Mouse (Mus musculus) fibroblast of lung, adult 2 months (primary cell): ENCODE measurements at regions not wholly inside any gene's neighbourhood (a gene's known extent, or its start where the extent isn't known, plus 50 kb on each side); places are given as distances from the start of the nearest gene placed in this dataset.

ENCODE experiments used
- DNase-seq: peaks from one replicate; pipeline ENCODE4 v3.0.0-alpha.2; 2011; ENCODE audit warnings: low read depth

DNA sequence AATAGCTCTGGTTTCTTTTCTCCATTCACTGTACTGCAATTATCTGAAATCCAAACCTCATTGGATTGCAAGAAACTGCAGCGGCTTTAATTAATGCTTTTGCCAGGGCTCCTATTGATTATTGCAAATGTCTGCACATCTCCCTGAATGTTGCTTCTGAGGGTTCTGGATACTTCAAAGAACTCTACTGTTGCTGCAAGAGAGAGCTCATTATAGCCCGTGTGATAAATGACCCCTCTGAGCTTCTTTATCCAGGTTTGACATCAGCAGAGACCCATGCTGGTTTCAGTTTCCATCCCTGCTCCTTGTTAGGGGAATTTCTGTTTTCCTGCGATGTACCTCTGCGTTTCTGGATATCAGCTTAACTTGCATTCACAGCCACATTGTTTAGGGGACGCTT, 78.4 kb upstream of the Nav3 start:
- no peak for DNase-seq

DNA sequence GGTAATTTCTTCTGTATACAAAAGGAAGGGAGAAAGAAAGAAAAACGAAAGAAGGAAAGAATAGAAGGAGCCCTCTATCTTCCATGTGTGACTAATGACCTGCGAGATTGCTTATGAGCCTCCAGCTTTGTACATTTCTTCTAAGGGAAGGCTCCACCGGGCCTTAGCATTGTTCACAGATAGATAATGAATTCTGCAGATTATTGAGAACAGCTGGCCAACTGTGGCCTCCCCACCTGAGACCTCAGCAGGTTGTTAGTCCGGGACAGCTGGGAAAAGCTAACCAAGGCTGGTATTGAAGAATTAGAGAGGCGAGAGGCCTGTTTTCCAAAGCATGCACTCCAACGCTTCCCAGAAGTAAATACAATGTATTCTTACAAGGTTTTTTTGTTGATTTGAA, 86.7 kb upstream of the Nav3 start:
- DNase-seq = no peak

DNA sequence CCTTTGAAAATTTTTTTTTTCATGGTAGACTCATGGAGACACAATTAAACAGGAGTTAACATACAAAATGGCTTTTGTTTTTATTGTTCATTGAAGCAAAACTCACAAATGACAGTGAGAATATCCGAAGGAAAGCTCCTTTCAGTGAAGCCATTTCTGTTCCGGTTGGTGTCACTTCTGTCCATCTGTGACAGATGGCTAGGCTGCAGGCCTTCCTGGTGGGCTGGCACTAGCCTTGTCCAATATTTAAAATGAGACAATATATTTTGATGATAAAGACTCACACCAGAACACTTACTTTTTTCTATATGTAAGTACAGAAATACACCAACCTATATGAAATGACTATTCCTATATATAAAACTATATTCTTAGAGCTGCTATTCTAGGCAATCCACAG, 92.4 kb upstream of the Nav3 start:
- no peak for DNase-seq

DNA sequence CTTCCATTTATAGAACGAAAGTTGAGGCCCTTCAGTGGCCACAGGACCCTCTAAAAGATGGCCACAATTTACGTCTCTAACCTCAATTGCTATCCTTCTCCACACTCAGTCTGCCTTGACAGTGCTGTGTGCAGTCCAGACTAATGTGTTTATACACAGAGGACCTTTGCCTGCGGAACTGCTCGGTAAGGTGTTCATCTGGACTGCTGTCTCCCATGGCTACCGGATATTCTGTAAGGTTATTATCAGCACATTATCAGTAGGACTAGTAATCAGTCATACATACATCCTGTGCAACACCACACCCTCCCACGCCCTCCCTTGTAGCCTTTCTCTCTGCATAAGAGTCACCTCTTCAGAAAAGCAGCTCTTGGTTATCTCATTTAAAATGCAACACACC, 98.0 kb upstream of the Nav3 start:
- DNase-seq = no peak

DNA sequence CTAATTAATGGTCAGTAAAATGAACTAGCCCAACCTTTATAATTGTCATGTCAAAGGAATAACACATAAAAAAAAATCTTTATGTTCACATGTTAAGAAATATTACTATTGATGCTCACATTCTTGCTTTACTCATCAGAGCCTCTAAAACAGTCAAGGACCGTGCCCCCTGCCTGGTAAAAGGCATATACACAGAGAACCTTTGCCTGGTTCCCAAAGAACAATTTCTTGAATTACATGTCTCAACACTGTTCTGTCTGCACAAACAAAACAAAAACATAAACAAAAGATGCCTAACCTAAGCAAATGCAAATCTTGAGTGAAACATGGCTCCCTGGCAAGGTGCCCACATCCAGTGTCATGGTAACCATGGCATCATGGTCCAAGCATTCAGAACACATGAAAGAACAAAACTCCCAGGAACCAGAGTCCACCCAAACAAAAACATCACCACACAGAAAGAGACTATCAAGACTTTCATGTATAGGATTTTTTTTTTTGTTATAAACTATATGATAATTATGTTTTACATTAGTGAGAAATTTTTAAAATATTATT, 100.4 kb upstream of the Nav3 start:
- no peak for DNase-seq

DNA sequence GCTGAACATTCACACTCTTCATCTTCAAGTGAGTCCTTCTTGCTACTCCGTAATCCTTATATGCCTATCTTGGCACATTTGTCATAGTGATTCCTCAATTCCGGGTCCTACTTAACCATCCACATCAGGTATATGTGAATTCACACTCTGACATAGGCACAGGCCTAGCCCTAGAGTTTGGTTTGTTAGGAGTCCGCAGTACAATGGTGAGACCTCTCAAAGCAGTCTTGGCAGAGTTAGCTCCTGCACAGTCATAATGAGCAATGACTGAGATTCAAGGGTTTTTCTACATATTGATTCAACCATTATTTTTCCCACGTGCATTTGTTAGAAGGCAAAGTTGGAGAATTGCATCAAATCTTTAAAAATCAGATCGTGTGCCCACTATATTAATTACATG, 107.1 kb upstream of the Nav3 start:
- DNase-seq = no peak

DNA sequence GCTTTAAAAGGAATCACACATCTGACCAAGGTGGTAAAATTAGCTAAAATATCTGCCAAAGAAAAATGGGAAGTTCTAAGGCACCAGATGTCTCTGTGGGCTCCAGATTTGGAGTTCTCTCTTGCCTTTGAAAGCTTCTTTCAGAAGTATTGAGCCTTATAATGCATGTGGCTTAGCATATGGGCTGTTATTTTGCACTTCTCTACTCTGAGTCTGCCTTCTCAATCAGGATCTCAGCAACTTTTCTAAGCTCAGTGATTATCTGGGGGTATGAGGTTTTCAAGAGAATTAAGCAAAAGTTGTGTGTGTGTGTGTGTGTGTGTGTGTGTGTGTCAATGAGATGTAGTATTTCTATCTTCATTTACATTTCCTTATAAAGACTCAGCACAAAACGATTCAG, 107.6 kb upstream of the Nav3 start:
- no peak for DNase-seq

DNA sequence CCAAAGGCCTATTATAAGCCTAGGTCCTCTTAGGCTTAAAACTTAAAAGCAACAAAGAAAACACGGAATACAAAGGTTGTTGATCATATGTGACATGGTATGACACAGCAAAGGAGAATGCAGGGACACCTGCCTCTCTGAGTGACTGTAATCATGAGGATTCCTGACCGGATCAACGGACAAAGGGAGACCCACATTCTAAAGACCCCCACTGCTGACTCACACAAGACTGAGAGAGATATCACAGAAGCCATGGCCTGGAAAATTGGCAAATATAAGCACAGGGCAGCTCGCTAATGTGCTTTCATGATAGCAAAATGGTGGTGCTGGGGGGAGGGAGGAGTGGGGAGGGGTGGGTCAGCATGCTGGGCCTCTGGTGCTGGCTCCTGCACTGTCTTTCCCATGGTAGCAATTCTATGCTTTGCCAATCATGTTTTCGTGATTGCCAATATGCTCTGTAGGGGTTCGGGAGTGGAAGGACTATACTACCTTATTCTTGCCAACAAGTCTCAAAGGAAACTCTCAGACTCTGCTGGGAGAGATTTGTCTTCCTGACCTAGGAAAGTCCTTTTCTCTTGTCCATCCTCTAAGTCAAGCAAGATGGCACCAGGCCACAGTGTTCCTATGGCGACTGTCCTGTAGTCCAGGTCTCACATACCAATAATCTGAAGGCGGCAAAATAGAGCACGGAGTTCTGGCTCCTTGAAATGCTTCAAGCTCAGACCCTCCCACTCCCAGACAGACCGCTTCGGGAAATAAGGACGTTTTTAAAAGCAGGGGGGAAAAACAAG, 110.5 kb upstream of the Nav3 start:
- DNase-seq = no peak

DNA sequence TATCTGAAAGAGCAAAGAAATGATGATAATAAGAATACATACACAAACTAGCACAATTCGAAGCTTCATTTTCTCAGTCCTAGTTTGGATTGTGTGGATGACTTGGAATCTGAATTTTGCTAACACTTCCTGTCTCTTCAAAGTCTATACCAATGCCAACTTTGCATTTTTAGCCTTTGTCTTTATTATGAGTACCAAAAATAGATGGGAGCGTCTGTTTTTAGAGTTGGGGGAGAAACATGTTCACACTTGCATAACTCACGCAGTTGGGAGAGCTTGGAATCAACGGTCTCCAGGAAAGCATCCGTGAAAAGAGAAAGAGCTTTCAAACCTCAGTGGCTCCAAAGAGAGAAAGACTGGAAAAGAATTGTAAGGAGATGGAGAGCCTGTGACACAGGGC, 114.5 kb upstream of the Nav3 start:
- DNase-seq = no peak

DNA sequence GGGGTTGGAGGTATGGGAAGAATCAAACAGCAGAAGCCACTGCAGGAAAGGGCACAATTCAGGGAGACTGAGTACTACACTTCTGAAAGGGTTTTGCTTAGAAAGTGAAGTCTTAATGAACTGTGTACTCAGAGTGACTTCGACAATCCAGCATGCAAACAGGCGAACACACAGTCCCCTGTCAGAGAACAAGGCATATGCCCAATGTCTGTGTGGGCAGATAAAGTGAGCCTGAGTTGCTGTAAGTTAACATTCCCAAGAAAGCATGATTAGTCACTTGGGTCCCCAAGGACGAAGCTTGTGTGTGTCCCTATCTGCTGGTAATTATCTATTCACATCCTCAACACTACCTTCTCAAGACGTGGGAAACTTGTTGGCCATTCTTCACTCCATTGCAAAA, 115.2 kb upstream of the Nav3 start:
- no peak for DNase-seq

DNA sequence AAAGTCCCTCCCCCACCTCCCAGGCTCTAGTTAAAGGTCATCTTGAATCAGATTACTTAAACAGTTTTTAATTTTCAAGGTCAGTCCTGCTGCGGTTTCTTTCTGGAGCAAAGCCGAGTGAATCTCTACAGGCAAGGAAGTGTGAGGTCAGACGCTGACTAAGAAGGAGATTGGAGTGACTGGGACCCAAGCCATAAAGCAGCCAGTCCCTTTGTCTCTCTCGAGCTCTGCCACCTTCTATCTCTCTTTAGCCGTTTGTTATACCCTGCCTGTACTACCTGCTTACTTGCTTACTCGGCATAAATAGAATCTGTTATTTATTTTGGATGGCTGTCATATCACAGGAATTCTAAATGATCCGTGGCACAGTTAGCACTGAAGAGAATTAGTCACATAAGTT, 117.5 kb upstream of the Nav3 start:
- DNase-seq = no peak

DNA sequence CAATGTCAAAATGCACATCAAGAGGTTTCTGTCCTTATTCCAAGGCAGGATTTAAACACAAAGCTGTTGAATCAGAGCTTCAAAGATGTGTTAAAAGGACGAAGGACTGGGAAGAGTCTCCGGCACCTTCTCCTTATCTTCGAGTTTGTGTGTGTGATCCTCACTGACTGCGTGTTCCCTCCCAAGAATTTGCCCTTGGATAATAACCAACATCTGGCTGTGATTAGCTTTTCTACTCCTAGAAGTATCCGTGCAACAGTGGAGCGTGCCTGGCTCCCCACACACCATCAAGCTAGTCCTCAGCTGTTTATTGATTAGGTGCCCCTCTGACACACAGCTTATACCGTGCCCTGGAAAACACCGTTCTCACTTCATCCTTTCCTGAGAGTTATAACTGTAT, 130.0 kb upstream of the Nav3 start:
- DNase-seq = no peak

DNA sequence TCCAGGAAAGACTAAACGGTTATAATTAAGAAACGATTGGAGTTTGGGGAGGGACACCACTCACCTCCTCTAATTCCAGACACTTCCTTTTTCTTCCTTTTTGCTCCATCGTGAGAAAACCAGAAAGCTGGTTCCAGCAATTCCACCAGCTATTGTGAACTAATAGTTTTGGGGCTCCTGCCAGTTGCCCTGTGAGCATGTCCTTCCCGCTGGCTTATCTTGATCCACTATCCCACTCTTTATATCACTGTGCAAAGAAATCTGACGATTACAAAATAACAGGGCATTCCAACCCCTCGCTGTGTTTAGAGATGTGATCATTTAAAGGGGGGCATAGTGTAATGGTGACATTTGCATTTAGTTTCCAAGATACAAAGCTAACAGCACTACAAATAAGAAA, 130.5 kb upstream of the Nav3 start:
- DNase-seq = no peak

DNA sequence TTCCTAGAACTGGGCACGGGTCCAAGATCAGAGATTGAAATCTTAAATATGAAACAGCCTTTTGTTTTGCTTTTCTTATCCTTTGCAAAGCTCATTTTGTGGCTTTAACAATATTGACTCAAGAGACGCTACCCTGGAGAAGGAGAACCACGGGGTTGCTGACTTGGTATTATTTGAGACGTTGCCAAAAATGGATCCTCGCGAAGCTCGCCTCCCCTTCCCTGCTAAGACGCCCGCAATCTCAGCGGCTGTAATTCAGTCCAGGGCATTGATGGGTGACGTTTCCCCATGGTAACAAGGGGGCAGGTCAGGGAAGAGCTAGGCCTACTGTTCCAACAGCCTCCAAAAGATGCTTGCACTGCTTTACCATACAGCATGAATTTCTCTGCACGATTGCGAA, 131.5 kb upstream of the Nav3 start:
- no peak for DNase-seq

DNA sequence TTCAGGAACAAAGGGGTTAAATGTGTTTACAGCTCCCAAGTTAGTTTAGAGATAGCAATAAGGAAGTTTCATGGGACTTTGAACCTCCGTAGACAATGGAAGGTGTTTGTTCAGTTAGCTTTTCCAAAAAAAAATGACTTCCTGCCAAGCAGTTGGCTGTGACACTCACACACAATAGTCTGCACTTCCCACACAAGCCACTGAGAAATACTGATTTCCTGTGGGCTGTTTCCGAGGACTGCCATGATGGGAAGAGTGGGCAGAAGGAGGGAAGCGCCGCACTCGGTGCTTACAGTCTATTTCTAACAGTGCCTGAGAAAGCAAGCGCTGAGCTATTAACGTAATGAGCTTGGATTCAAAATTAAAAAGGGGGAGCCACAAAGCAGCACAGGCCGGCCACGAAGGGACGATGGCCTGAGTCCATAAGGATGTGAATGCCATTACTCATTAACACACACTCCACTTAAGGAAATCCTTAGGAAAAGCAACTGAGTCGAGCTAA, 144.4 kb upstream of the Nav3 start:
- DNase-seq = no peak

DNA sequence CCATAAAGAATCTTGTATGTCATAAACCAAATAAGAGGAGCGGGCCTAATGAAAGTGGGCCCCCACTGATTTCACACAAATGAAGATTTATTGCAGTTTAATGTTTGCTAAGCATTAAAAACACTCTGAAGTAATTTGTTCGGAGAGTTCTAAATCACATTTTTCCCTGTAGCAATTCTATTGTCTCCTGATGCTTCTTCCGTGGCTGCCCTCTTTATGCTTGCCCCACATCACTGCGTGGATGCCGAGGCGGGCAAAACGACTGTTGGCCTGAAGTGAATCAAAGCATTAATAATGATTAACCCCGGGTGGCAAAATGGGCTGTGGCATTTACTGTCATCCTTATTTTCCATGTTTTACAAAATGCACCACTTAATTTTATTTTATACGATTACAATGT, 134.9 kb upstream of the E2f7 start:
- no peak for DNase-seq

DNA sequence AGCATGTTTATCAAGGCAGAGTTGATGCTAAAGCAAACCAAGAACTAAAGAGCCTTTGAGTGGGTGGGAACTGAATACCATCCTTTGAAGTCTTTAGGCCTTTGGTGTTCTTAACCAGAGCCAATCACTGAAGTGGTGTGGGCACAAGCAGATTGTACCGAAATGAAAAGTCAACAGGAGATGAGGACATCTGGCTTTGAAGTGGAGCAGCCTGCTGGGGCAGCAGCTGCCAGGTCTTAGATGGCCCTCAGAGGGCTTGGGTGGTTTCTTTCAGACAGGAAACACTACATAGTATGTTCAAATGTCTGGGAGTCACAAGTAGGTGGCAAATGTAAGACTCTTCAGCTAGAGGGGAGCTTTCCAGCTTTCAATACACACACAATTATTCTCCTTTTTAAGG, 128.2 kb upstream of the E2f7 start:
- DNase-seq = no peak

DNA sequence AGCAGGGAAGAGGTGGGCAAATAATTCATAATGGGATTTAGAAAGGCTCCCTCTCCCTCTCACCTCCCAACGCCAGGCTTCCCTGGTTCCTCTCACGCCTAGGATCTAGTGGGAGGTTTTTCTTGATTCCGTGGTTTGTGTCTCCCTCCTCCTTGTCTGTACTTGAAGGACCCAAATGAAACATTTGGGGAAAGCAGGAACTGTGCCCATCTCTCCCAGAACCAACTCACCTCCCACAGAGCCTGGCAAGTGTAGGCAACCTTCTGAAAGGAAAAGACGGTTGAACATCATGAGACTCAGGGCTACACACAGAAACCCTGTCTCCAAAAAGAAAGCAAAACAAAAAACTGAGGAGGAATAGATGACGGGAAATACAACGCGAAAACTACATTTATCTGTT, 126.0 kb upstream of the E2f7 start:
- no peak for DNase-seq

DNA sequence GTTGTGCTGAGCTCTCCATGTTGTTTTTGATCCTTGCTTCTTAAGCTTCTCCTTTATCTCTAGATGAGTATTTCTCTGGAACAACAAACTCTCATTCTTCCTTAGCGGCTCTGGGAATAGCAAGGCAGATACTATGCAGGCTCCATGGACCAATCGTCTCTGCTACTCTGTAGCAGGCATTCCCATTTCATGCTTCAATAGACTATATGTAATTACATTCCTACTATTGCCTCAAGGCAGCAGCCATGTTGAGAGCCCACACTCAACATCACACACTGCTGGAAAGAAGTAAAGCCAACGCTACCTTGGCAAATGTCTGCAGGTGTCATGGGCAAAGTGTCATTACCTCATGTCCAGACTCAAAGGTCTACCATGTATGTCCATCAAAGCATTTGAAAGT, 119.6 kb upstream of the E2f7 start:
- no peak for DNase-seq

DNA sequence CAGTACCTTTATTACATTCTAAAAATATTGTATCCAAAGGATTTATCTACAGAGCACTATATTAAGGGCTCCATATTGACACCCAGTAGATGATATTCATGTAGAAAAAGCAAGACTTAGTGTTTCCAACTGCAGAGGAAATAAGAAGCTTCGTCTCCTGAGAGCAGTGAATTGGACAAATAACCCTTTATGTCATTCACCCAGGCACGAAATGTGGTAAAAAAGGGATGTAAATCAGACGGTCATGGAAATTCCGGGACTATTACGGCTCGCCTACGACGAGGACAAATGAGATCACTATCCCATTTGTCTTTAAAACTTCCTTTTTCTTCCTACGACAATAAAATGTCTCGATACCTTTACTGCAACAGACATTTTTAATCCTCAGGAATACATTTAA, 104.8 kb upstream of the E2f7 start:
- no peak for DNase-seq

DNA sequence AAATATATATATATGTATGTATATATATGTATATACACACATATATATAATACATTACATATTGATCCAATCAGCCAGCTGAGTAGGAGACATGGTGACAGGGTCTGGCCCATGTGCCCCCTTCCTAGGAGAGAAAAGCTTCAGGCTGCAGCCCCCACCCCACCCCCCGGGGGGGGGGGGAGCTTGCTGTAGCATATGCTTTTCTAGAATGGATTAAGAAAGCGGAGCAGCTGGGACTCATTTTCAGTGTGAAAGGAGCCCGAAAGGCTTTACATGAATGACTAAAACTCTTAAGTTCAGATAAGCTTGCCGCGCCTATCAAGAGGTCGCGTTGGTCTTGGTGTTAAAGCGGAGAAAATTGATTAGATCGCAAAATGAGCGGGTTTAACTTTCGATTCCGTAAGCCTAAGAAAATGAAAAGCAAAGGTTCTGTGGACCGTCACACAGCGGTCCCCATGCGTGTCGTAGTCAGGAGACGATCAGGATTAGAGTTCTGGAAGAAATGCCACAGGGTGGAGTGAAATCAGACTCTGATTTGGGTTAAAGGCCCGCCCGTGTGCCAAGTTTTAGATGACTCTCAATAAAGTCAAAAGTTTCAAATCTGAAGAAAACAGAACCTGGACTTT, 103.1 kb upstream of the E2f7 start:
- DNase-seq = no peak

DNA sequence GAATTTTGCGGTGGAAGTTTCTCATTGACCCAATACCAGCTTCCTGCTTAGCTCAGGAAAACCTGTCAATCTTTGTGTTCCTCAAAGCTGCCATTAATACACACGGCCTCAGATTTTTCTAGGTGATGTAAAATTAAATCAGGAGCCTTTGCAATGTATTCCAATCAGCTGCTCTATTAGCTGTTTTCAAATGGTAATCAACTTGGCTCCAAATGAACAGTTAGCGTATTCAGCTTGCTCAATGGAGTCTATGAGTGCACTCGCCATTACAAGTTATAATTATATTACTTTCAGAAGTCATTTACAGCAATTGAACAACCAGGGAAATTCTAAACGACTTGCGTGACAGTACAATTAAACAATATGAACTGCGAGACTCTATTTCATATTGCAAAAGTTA, 97.6 kb upstream of the E2f7 start:
- DNase-seq = no peak

DNA sequence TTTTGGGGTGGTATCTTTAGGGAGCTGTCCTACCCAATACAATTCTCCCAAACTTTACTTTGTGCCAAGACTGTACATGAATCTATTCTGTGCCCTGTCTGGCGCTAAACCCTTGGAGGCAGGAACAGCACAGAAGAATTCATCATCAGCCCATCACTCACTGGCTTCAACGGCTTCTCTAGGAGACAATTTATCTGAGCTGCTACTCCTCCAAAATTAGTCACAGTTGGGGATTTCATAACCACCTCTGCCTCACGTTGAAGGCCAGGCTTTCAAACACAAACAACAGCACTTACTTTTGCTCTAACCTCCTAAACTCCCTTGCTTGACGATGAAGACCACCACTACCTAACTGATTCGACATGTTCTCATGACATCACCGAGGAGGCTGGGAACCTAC, 95.1 kb upstream of the E2f7 start:
- DNase-seq = peak; percentile 20

DNA sequence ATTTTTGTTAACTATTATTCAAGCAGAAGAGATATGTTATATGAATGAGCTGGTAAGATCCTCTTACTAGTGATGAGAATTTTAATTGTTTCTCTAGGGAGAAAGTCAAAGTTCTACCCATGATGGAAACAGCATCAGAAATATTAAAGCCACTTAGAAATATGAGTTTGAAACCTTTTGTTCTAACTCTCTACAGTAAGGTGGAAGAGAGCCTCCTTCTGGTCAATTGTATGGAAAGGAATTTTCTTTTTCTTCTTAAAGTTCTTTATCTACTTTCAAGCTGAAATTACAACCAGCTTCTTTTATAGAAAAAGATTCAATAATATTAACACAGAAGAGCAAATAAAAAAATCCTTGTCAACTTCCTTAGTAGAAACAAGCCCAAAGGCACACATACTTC, 94.4 kb upstream of the E2f7 start:
- DNase-seq = peak; percentile 9
